Mouse (Mus musculus): ENCODE measurements at regions not wholly inside any gene's neighbourhood (a gene's known extent, or its start where the extent isn't known, plus 50 kb on each side); places are given as distances from the start of the nearest gene placed in this dataset.

DNA sequence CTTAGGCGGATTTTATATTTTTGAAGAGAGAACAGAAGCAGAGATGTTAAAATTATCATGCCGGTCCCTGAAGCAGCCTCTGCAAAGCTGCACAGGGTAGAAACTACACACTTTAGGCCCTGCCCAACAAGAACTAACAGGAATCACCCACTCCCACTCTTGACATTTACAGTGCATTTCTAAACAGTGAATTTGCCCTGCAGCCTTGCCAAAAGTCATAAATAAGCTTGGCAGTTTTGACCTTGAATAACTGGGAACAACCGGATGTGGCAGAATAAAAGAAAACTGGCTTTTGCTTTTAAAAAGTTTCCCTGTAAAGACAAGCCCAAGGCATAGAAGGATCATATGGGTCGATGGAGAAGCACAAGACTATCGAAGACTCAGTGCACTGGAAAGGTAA, 460.1 kb upstream of the Grid2 start:
- DNase-seq (ENCODE audit: low spot score), result peak; percentile 4

Measured in ovary, postnatal 14 days (tissue).